Mouse (Mus musculus) spleen, postnatal 0 days (tissue): ENCODE results near the gene Nipsnap3a. TPM values are rescaled to one million over a fixed set of nuclear protein-coding genes. Genes with fewer than 3 reads are reported as not detected.

Source experiments
- polyA plus RNA-seq: library from polyadenylated mRNA; unstranded; fragments of >200 nt; fragmentation: Nextera tagmentation; extraction: Ambion mirVana; gene quantifications from 2 replicates; pipeline ENCODE4 v1.2.1, GENCODE M21; 2015

The Nipsnap3a gene
- polyA plus RNA-seq, result not detected in 2 replicates

GRCm38 (mm10) chr4:52989248-52989647, at the start of gene Nipsnap3a:
TSS of gene Nipsnap3a (plus strand) at chr4:52989272.

GRCm38 (mm10) chr4:52964247-52964646, 24.8 kb upstream of the Nipsnap3a start, which contains the start of gene Olfr270:
TSS of gene Olfr270 (plus strand) at chr4:52964547.

GRCm38 (mm10) chr4:53011732-53012361, 22.8 kb downstream of the Nipsnap3a start, which contains the start of gene Nipsnap3b:
TSS of gene Nipsnap3b (plus strand) at chr4:53011880.

Other genes starting within 250 kb of the Nipsnap3a start
- gene Olfr275, start 174.7 kb upstream of the Nipsnap3a start, polyA plus RNA-seq, result not detected in 2 replicates
- gene Olfr273, start 130.0 kb upstream of the Nipsnap3a start, polyA plus RNA-seq, result not detected in 2 replicates
- gene Olfr272, start 70.1 kb upstream of the Nipsnap3a start, polyA plus RNA-seq, result not detected in 2 replicates
- not detected in 2 replicates for gene Olfr270, start 24.7 kb upstream of the Nipsnap3a start, polyA plus RNA-seq
- gene Nipsnap3b, start 22.6 kb downstream of the Nipsnap3a start, polyA plus RNA-seq, result 41.3 and 51.5 TPM in 2 replicates
- 2.7 and 4.1 TPM in 2 replicates for gene Abca1, start 170.6 kb downstream of the Nipsnap3a start, polyA plus RNA-seq